Mouse (Mus musculus): Measurements from ENCODE around the gene Cyp2j6. TPM values are rescaled to one million over a fixed set of nuclear protein-coding genes. Genes with fewer than 3 reads are reported as not detected.

Gene Cyp2j6
- polyA plus RNA-seq (2014; fragmentation: Illumina TruSeq; extraction: RNeasy Lipid Tissue Mini Kit (QIAGEN cat#74804); ENCODE audit: low read depth, low replicate concordance) = 1.7 TPM

DNA sequence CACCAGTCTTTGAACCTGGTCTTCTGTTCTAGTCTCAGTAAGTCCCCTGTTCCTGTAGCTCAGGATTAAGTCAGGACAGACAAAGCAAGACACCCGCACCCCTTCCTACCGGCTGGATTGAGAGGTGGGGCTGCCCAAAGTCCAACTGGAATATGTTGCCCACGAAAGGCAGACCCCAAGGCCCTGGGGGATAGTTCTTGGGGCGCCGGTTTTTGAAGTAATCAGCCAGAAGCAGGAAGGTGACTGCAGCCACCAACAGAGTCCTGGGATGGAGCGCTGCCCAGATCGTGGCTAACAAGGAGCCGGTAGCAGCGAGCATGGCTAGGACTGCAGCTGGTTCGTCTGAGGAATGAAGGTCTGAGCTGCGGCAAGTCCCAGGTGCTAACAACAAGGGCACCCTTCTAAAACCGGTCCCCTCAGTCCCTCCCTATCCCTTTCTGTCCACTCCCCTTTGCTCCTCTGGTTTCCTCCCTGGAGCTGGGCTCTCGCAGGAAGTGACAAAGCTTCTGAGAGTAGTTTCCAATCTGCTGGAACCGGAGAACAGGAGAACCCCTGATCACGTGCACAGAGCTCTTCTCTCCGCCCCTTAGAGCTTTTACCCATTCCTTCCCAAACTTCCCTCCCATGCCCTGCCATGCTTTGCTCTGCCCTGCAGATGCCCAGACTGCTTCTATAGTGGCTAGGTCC is at the start of gene Cyp2j6:
Cyp2j6 (minus strand) TSS at position 529 of the 687 bp plus-strand sequence.

DNA sequence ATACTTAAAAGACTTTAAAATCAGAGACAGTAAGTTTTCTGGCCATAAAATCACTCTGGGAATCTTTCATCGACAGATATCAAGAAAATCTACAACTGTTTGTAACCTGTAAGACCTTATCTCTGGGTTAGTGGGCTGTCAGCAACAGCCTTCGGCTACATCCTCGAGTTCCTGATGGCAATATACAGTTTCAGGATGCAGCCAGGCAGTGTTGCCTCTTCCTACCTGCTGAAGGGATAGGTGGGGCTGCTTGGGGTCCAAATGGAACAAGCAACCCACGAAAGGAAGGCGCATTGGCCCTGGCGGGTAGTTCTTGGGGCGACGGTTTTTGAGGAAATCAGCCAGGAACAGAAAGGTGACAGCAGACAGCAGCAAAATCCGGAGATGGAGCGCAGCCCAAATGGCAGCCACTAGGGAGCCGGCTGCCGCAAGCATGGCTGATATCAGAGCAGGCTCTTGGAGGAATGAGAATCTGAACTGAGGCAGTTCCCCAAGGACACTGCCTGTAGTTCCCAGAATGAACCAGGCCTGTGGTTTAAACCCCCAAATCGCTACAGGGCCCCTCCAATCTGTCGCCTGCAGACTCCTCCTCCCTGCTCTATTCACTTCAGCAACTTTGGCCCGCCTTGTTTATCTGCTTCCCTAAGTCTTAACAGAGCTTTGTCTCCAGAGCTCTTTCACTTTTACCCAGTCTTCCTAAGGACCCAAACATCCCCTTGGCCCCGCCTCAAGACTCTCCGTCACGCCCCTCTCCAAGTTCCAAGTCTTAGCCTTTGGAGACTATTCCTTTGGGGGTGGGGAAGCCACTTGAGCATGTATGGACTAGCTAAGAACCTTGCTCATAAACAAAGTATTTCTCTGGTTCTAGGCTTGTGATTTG is 37.7 kb upstream of the Cyp2j6 start, which contains the start of gene Cyp2j9:
Cyp2j9 (minus strand) TSS at position 668 of the 880 bp plus-strand sequence.

DNA sequence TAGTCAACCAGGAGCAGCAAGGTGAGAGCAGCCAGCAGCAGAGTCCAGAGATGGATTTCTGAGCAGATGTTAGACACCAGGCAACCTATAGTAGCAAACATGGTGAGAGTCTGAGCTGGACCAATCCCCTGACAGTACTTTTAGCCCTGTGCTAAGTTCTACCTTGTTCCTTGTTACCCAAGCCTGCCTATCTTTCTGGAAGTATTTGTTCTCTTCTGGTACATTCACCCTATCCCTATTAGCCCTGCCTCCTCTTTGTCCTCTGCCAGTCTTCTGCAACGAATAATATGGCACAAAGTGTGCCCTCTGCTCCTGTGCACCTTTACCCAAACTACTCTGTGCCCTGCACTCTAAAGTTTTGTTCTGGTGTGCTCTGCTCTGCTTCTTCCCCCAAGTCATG is 46.2 kb downstream of the Cyp2j6 start, which contains the start of gene Cyp2j8:
Cyp2j8 (minus strand) TSS at position 101 of the 400 bp plus-strand sequence.

Other genes with a start within 250 kb of the Cyp2j6 start
- gene Cyp2j11, start 205.0 kb downstream of the Cyp2j6 start, polyA plus RNA-seq (2014; fragmentation: Illumina TruSeq; extraction: RNeasy Lipid Tissue Mini Kit (QIAGEN cat#74804); ENCODE audit: low read depth, low replicate concordance) = 0.17 TPM
- gene Cyp2j8, start 46.3 kb downstream of the Cyp2j6 start, polyA plus RNA-seq (2014; fragmentation: Illumina TruSeq; extraction: RNeasy Lipid Tissue Mini Kit (QIAGEN cat#74804); ENCODE audit: low read depth, low replicate concordance) = not detected
- 0.46 TPM for gene Cyp2j9, start 37.9 kb upstream of the Cyp2j6 start, polyA plus RNA-seq (2014; fragmentation: Illumina TruSeq; extraction: RNeasy Lipid Tissue Mini Kit (QIAGEN cat#74804); ENCODE audit: low read depth, low replicate concordance)
- gene Cyp2j5, start 110.5 kb upstream of the Cyp2j6 start, polyA plus RNA-seq (2014; fragmentation: Illumina TruSeq; extraction: RNeasy Lipid Tissue Mini Kit (QIAGEN cat#74804); ENCODE audit: low read depth, low replicate concordance) = 0.17 TPM
- 17.2 TPM for gene Gm12695, start 231.5 kb upstream of the Cyp2j6 start, polyA plus RNA-seq (2014; fragmentation: Illumina TruSeq; extraction: RNeasy Lipid Tissue Mini Kit (QIAGEN cat#74804); ENCODE audit: low read depth, low replicate concordance)